Mouse (Mus musculus) bone marrow, adult 2 months (tissue): ENCODE measurements at regions not wholly inside any gene's neighbourhood (a gene's known extent, or its start where the extent isn't known, plus 50 kb on each side); places are given as distances from the start of the nearest gene placed in this dataset.

Source experiments
- H3K27ac ChIP-seq: fragments of 200-500 bp; 2 replicates; pipeline ENCODE4 v1.5.1; 2012; ENCODE audit warnings: low read depth, mild to moderate bottlenecking, control low read depth, inconsistent platforms, low read length; ENCODE audit not compliant: control insufficient read depth, poor library complexity, insufficient read depth
- H3K4me1 ChIP-seq: fragments of 200-500 bp; 2 replicates; pipeline ENCODE4 v1.6.1; 2011; ENCODE audit warnings: low read length; ENCODE audit not compliant: control insufficient read depth, insufficient read depth
- H3K4me3 ChIP-seq: fragments of 200-500 bp; replicated peaks from 2 replicates; pipeline ENCODE3; 2011; ENCODE audit warnings: mild to moderate bottlenecking, low read depth, low read length, control low read depth; ENCODE audit not compliant: control insufficient read depth
- CTCF ChIP-seq: fragments of 200-500 bp; IDR thresholded peaks from 2 replicates; pipeline ENCODE4 v1.5.1; 2011; ENCODE audit warnings: low read length, control low read depth; ENCODE audit not compliant: control insufficient read depth, insufficient read depth
- POLR2A ChIP-seq: fragments of 200-500 bp; IDR thresholded peaks from 2 replicates; pipeline ENCODE4 v1.6.1; 2011; ENCODE audit warnings: low read depth, mild to moderate bottlenecking, control low read depth, low read length, borderline replicate concordance; ENCODE audit not compliant: control insufficient read depth
- WGBS: fragments of 180-500 bp; shearing (Covaris S2); methylation state at CpG from one replicate; pipeline ENCODE4 v1.1.7; 2018; 5-methylcytosine and 5-hydroxymethylcytosine counted together

- Histone ChIP-seq H3K4me3 (no peak overlapping the region), H3K27ac (no peak overlapping the region), H3K4me1 (no peaks in the 10 kb centered on the region)
- WGBS: 84% methylated on average over 3 of the region's 3 CpGs
- TF ChIP-seq POLR2A (no peak), CTCF (no peak)
Measured at GRCm38 (mm10) chr6:66012675-66013074, 60.3 kb downstream of the 4930544G11Rik start.

- Histone ChIP-seq H3K27ac (no peak overlapping the region), H3K4me1 (no peaks in the 10 kb centered on the region), H3K4me3 (no peak overlapping the region)
- WGBS: 73% methylated on average over 1 of the region's 1 CpGs
- no peak for TF ChIP-seq POLR2A
- TF ChIP-seq CTCF: no peak
Measured at GRCm38 (mm10) chr6:66023531-66023930, 71.1 kb downstream of the 4930544G11Rik start.

- WGBS: 88% methylated on average over 2 of the region's 2 CpGs
- TF ChIP-seq POLR2A (no peak), CTCF (no peak)
Measured at GRCm38 (mm10) chr6:66036789-66037188, 84.4 kb downstream of the 4930544G11Rik start.

GRCm38 (mm10) chr6:66051852-66052251 lies 99.4 kb downstream of the 4930544G11Rik start:
- TF ChIP-seq POLR2A (no peak), CTCF (no peak)
- H3K4me1 ChIP-seq: no peaks in the 10 kb centered on the region
- WGBS: 72% methylated on average over 4 of the region's 4 CpGs
- H3K4me3 ChIP-seq: no peak overlapping the region
- no peak overlapping the region for H3K27ac ChIP-seq

More at GRCm38 (mm10) chr6:66036789-66037188, 84.4 kb downstream of the 4930544G11Rik start:
- Histone ChIP-seq H3K4me3 (no peak overlapping the region), H3K4me1 (no peaks in the 10 kb centered on the region), H3K27ac (no peak overlapping the region)

- Histone ChIP-seq H3K27ac (no peak overlapping the region), H3K4me3 (no peak overlapping the region), H3K4me1 (no peaks in the 10 kb centered on the region)
- TF ChIP-seq CTCF (no peak), POLR2A (no peak)
Measured at GRCm38 (mm10) chr6:66052386-66052785, 100.0 kb downstream of the 4930544G11Rik start.

GRCm38 (mm10) chr6:66053197-66053596 lies 100.8 kb downstream of the 4930544G11Rik start:
- 65% methylated on average over 2 of the region's 2 CpGs for WGBS
- TF ChIP-seq POLR2A (no peak), CTCF (no peak)
- no peaks in the 10 kb centered on the region for H3K4me1 ChIP-seq
- H3K4me3 ChIP-seq: no peak overlapping the region
- no peak overlapping the region for H3K27ac ChIP-seq

- Histone ChIP-seq H3K27ac (no peak overlapping the region), H3K4me3 (no peak overlapping the region), H3K4me1 (no peaks in the 10 kb centered on the region)
- 7% methylated on average over 2 of the region's 2 CpGs for WGBS
- TF ChIP-seq POLR2A (no peak), CTCF (no peak)
Measured at GRCm38 (mm10) chr6:66068874-66069273, 116.5 kb downstream of the 4930544G11Rik start.

GRCm38 (mm10) chr6:66077445-66077844 lies 125.0 kb downstream of the 4930544G11Rik start:
- Histone ChIP-seq H3K4me3 (no peak overlapping the region), H3K4me1 (no peaks in the 10 kb centered on the region), H3K27ac (no peak overlapping the region)
- TF ChIP-seq CTCF (no peak), POLR2A (no peak)
- WGBS: 60% methylated on average over 2 of the region's 2 CpGs

GRCm38 (mm10) chr6:66078769-66079168 lies 126.4 kb downstream of the 4930544G11Rik start:
- 86% methylated on average over 1 of the region's 1 CpGs for WGBS
- TF ChIP-seq CTCF (no peak), POLR2A (no peak)
- Histone ChIP-seq H3K27ac (no peak overlapping the region), H3K4me1 (no peaks in the 10 kb centered on the region), H3K4me3 (no peak overlapping the region)
